Mouse (Mus musculus) neural tube, postnatal 0 days (tissue): ENCODE results near the gene Moap1. TPM values are rescaled to one million over a fixed set of nuclear protein-coding genes. Genes with fewer than 3 reads are reported as not detected.

Experiments
- polyA plus RNA-seq: library from polyadenylated mRNA; unstranded; fragments of >200 nt; fragmentation: Nextera tagmentation; extraction: Ambion mirVana; gene quantifications from 2 replicates; pipeline ENCODE4 v1.2.1, GENCODE M21; 2015

Moap1 gene
- 56.2 and 64.1 TPM in 2 replicates for polyA plus RNA-seq

GRCm38 (mm10) chr12:102743589-102744574 is at the start of gene Moap1, which contains the start of gene Tmem251:
Moap1 (minus strand) TSS chr12:102743661.
Tmem251 (plus strand) TSS chr12:102743762.

DNA sequence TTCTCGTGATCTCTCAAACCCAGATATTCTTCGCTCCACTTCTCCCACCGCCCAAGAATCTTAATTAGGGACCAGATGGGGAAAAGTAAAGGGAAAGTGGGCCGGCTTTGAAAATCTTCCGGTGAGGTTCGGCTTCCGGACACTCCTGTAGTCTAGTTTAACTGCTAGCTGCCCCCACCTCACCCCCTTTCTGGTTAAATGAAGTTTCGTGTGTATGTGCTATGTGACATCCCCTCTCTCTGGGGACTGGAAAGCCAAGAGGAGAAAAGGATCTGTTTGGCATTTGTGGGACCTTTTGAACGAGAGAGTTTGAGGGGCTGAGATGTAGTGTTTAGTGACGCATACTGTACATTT is 14.9 kb upstream of the Moap1 start, which contains the start of gene Gm20604:
TSS of gene Gm20604 (minus strand) at position 270 of the 354 bp plus-strand sequence.

DNA sequence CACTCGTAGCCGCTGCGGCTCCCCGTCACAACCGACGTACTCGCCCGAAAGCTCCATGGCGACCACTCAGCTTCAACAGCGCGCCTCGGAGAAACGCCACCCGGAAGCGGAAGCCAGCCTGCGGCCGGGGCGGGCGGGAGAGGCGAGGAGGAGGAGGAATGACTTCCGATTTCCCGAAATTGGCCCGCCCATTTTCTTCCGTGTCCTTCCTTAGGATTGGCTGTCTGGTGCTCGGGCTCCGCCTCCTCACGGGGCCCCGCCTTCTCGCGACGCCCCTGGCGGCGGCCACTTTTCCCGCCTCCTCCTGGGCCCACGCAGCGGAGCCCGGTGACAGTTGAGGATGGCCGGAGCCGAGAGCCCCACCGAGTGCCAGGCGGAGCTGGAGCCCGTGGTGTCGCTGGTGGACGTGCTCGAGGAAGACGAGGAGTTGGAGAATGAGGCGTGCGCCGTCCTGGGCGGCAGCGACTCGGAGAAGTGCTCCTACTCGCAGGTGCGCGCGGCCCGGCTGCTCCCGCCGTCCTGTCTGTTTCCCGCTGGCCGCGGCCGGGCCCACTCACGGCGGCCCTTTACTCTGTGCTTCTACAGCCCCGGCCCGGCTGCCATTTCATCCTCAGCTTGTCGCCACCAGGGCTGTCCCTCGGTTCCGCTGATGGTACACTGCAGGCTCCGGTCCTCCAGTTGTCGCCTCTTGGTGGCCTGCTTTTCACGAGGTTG is 14.4 kb upstream of the Moap1 start, which contains the start of the genes Gm28051, Gon7 and Ubr7:
TSS of gene Gm28051 (minus strand) at position 77 of the 714 bp plus-strand sequence.
TSS of gene Gon7 (minus strand) at position 115 of the 714 bp plus-strand sequence.
TSS of gene Ubr7 (plus strand) at position 279 of the 714 bp plus-strand sequence.

GRCm38 (mm10) chr12:102704457-102705198 is 38.8 kb downstream of the Moap1 start, which contains the start of gene Itpk1:
Itpk1 (minus strand) TSS chr12:102704930.

Other genes starting within 250 kb of the Moap1 start
- gene Chga, start 188.7 kb downstream of the Moap1 start, polyA plus RNA-seq = 289 and 310 TPM in 2 replicates
- 37.9 and 40.5 TPM in 2 replicates for gene Itpk1, start 38.7 kb downstream of the Moap1 start, polyA plus RNA-seq
- 12.5 and 14.2 TPM in 2 replicates for gene Tmem251, start 101 bp upstream of the Moap1 start, polyA plus RNA-seq
- not detected in 2 replicates for gene Gm28051, start 14.1 kb upstream of the Moap1 start, polyA plus RNA-seq
- gene Gon7, start 14.1 kb upstream of the Moap1 start, polyA plus RNA-seq = 32.7 and 34.1 TPM in 2 replicates
- 25.2 and 26.1 TPM in 2 replicates for gene Ubr7, start 14.3 kb upstream of the Moap1 start, polyA plus RNA-seq
- gene Gm20604, start 15.0 kb upstream of the Moap1 start, polyA plus RNA-seq = 45.8 and 48.3 TPM in 2 replicates
- 10.2 and 10.4 TPM in 2 replicates for gene Btbd7, start 134.8 kb upstream of the Moap1 start, polyA plus RNA-seq
- gene Cox8c, start 155.7 kb upstream of the Moap1 start, polyA plus RNA-seq = not detected in 2 replicates
- 5.6 and 6.6 TPM in 2 replicates for gene Unc79, start 205.2 kb upstream of the Moap1 start, polyA plus RNA-seq